Mouse (Mus musculus): ENCODE measurements around the gene Msgn1.

GRCm38 (mm10) chr12:11247460-11247859 lies 38.7 kb upstream of the Msgn1 start:
- TF ChIP-seq CTCF (IDR thresholded peaks at IDR 0.05; ENCODE audit: low read depth) (no peak), EP300 (IDR thresholded peaks at IDR 0.05; ENCODE audit: low read depth) (no peak)
